Mouse (Mus musculus) forebrain, embryonic 10.5 days (tissue): Measurements from ENCODE around the gene Mcm5. TPM values are rescaled to one million over a fixed set of nuclear protein-coding genes. Genes with fewer than 3 reads are reported as not detected.

Experiments
- DNase-seq: peaks from one replicate; pipeline ENCODE4 v3.0.0-alpha.2; 2017; ENCODE audit warnings: low spot score; ENCODE audit errors: extremely low spot score
- H3K27ac ChIP-seq: fragments of 300-500 bp; sonication (generic); 2 replicates; pipeline ENCODE4 v1.5.1; 2016; ENCODE audit warnings: mild to moderate bottlenecking
- H3K27me3 ChIP-seq: fragments of 300-500 bp; sonication (generic); 2 replicates; pipeline ENCODE4 v1.6.1; 2016; ENCODE audit warnings: mild to moderate bottlenecking; ENCODE audit not compliant: poor library complexity, severe bottlenecking
- H3K36me3 ChIP-seq: fragments of 300-500 bp; sonication (generic); replicated peaks from 2 replicates; pipeline ENCODE4 v1.6.1; 2016; ENCODE audit warnings: mild to moderate bottlenecking, moderate library complexity
- H3K4me1 ChIP-seq: fragments of 300-500 bp; sonication (generic); 2 replicates; pipeline ENCODE4 v1.6.1; 2016
- H3K4me3 ChIP-seq: fragments of 300-500 bp; sonication (generic); 2 replicates; pipeline ENCODE4 v1.5.1; 2016; ENCODE audit warnings: mild to moderate bottlenecking, moderate library complexity
- H3K9me3 ChIP-seq: fragments of 300-500 bp; sonication (generic); 2 replicates; pipeline ENCODE4 v1.6.1; 2016; ENCODE audit warnings: mild to moderate bottlenecking, moderate library complexity
- WGBS: fragments of 180-500 bp; shearing (Covaris S2); methylation state at CpG from one replicate; pipeline ENCODE4 v1.1.7; 2016; 5-methylcytosine and 5-hydroxymethylcytosine counted together
- polyA plus RNA-seq: library from polyadenylated mRNA; unstranded; fragments of >200 nt; fragmentation: Nextera tagmentation; extraction: Ambion mirVana; gene quantifications from 2 replicates; pipeline ENCODE4 v1.2.1, GENCODE M21; 2016

Gene Mcm5
- polyA plus RNA-seq, 1 experiment from 2014 or later = 365 TPM

GRCm38 (mm10) chr8:75152505-75153082 lies 43.2 kb downstream of the Mcm5 start:
- H3K9me3 ChIP-seq = no peaks in the 10 kb centered on the region
- H3K36me3 ChIP-seq = no peaks in the 10 kb centered on the region
- DNase-seq = no peak
- no peak overlapping the region for H3K27ac ChIP-seq
- H3K27me3 ChIP-seq = no peaks in the 10 kb centered on the region
- no peak overlapping the region for H3K4me3 ChIP-seq
- 76% methylated on average over 2 of the region's 2 CpGs for WGBS
- H3K4me1 ChIP-seq = 0 out of 2 replicates have a peak, but pooled peaks cover 3% of the 10 kb centered on the region

- 80% methylated on average over 5 of the region's 5 CpGs for WGBS
- peaks cover 6% of the 10 kb centered on the region; the same call in 1 of the 2 replicates for H3K4me1 ChIP-seq
- no peak overlapping the region for H3K27ac ChIP-seq
- H3K27me3 ChIP-seq = no peaks in the 10 kb centered on the region
- no peaks in the 10 kb centered on the region for H3K36me3 ChIP-seq
- H3K9me3 ChIP-seq = no peaks in the 10 kb centered on the region
- no peak for DNase-seq
- no peak overlapping the region for H3K4me3 ChIP-seq
These were observed 45.6 kb downstream of the Mcm5 start for GRCm38 (mm10) chr8:75154855-75155478.

GRCm38 (mm10) chr8:75155740-75156322 lies 46.5 kb downstream of the Mcm5 start:
- Histone ChIP-seq H3K4me3 (no peak overlapping the region), H3K4me1 (peaks cover 6% of the 10 kb centered on the region; the same call in 1 of the 2 replicates), H3K36me3 (no peaks in the 10 kb centered on the region), H3K27ac (no peak overlapping the region), H3K9me3 (no peaks in the 10 kb centered on the region), H3K27me3 (no peaks in the 10 kb centered on the region)
- no peak for DNase-seq
- whole genome bisulfite sequencing = 69% methylated on average over 2 of the region's 2 CpGs

- Histone ChIP-seq H3K9me3 (no peaks in the 10 kb centered on the region), H3K4me3 (no peak overlapping the region), H3K36me3 (no peaks in the 10 kb centered on the region), H3K4me1 (peaks cover 6% of the 10 kb centered on the region; the same call in 1 of the 2 replicates), H3K27me3 (no peaks in the 10 kb centered on the region), H3K27ac (no peak overlapping the region)
- WGBS = 44% methylated on average over 7 of the region's 7 CpGs
- no peak for DNase-seq
These were observed 48.3 kb downstream of the Mcm5 start for GRCm38 (mm10) chr8:75157471-75158230.

- no peak overlapping the region for H3K27ac ChIP-seq
- DNase-seq = no peak
- H3K4me3 ChIP-seq = no peak overlapping the region
- H3K9me3 ChIP-seq = no peaks in the 10 kb centered on the region
- no peaks in the 10 kb centered on the region for H3K36me3 ChIP-seq
- 83% methylated on average over 5 of the region's 5 CpGs for WGBS
- no peaks in the 10 kb centered on the region for H3K27me3 ChIP-seq
- H3K4me1 ChIP-seq = no peaks in the 10 kb centered on the region
These were observed 60.0 kb downstream of the Mcm5 start for GRCm38 (mm10) chr8:75169363-75169762.

- 77% methylated on average over 6 of the region's 6 CpGs for whole genome bisulfite sequencing
- no peaks in the 10 kb centered on the region for H3K27me3 ChIP-seq
- H3K27ac ChIP-seq = no peak overlapping the region
- H3K9me3 ChIP-seq = no peaks in the 10 kb centered on the region
- DNase-seq = no peak
- H3K4me1 ChIP-seq = no peaks in the 10 kb centered on the region
- H3K36me3 ChIP-seq = no peaks in the 10 kb centered on the region
- no peak overlapping the region for H3K4me3 ChIP-seq
These were observed 62.8 kb downstream of the Mcm5 start for GRCm38 (mm10) chr8:75172009-75172685.

Other genes starting within 250 kb of the Mcm5 start
- gene Isx, start 236.4 kb upstream of the Mcm5 start, polyA plus RNA-seq = not detected in 2 replicates
- gene Hmgxb4, start 116.2 kb upstream of the Mcm5 start, polyA plus RNA-seq = 49.5 and 51.2 TPM in 2 replicates
- 28.9 and 30.0 TPM in 2 replicates for gene Tom1, start 75.9 kb upstream of the Mcm5 start, polyA plus RNA-seq
- gene Hmox1, start 15.9 kb upstream of the Mcm5 start, polyA plus RNA-seq = 19.7 and 23.2 TPM in 2 replicates
- gene Rasd2, start 104.4 kb downstream of the Mcm5 start, polyA plus RNA-seq = 0.11 and 0.28 TPM in 2 replicates